Mouse (Mus musculus) kidney, adult 2 months (tissue): ENCODE measurements around the gene Acot8. TPM values are rescaled to one million over a fixed set of nuclear protein-coding genes. Genes with fewer than 3 reads are reported as not detected.

Experiments used
- DNase-seq: peaks from one replicate; pipeline ENCODE4 v3.0.0; 2021
- H3K27ac ChIP-seq: fragments of 200-500 bp; 2 replicates; pipeline ENCODE4 v1.5.1; 2012; ENCODE audit warnings: low read depth, low read length, control low read depth, inconsistent platforms; ENCODE audit not compliant: insufficient read depth
- H3K27me3 ChIP-seq: fragments of 200-500 bp; replicated peaks from 2 replicates; pipeline ENCODE4 v1.6.1; 2012; ENCODE audit warnings: mild to moderate bottlenecking, moderate library complexity, low read length, inconsistent platforms; ENCODE audit not compliant: control insufficient read depth, insufficient read depth
- H3K36me3 ChIP-seq: fragments of 200-500 bp; 2 replicates; pipeline ENCODE4 v1.6.1; 2012; ENCODE audit warnings: mild to moderate bottlenecking, moderate library complexity, low read length, inconsistent platforms; ENCODE audit not compliant: control insufficient read depth, insufficient read depth
- H3K4me1 ChIP-seq: fragments of 200-500 bp; 2 replicates; pipeline ENCODE4 v1.6.1; 2011; ENCODE audit warnings: low read length; ENCODE audit not compliant: control insufficient read depth, insufficient read depth
- H3K4me3 ChIP-seq: fragments of 200-500 bp; 2 replicates; pipeline ENCODE4 v1.5.1; 2011; ENCODE audit warnings: mild to moderate bottlenecking, low read depth, low read length, control low read depth; ENCODE audit not compliant: insufficient read depth
- CTCF ChIP-seq: fragments of 200-500 bp; conservative IDR thresholded peaks from 2 replicates; pipeline ENCODE4 v1.5.1; 2011; ENCODE audit warnings: low read depth, mild to moderate bottlenecking, control low read depth, low read length, moderate library complexity, mixed read lengths; ENCODE audit not compliant: insufficient read depth, insufficient read length
- POLR2A ChIP-seq: fragments of 200-500 bp; IDR thresholded peaks from one replicate; pipeline ENCODE4 v1.6.1; 2011; ENCODE audit warnings: low read depth, low read length, control low read depth
- WGBS: fragments of 180-500 bp; shearing (Covaris S2); methylation state at CpG from one replicate; pipeline ENCODE4 v1.1.7; 2018; 5-methylcytosine and 5-hydroxymethylcytosine counted together
- polyA plus RNA-seq: library from polyadenylated mRNA; depleted of rRNA; stranded (reverse); fragments of >200 nt; gene quantifications from 2 replicates; pipeline ENCODE4 v1.2.3, GENCODE M21; 2012

Acot8 gene
- polyA plus RNA-seq, 1 experiment: 68.4 TPM

- Histone ChIP-seq H3K4me1 (no peaks in the 10 kb centered on the region), H3K27me3 (no peaks in the 10 kb centered on the region), H3K36me3 (no peaks in the 10 kb centered on the region), H3K27ac (no peak overlapping the region), H3K4me3 (no peak overlapping the region)
- TF ChIP-seq CTCF (no peak), POLR2A (no peak)
- no peak for DNase-seq
- WGBS: 86% methylated on average over 6 of the region's 6 CpGs
Observed at GRCm38 (mm10) chr2:164776130-164776529, 28.6 kb downstream of the Acot8 start.

DNA sequence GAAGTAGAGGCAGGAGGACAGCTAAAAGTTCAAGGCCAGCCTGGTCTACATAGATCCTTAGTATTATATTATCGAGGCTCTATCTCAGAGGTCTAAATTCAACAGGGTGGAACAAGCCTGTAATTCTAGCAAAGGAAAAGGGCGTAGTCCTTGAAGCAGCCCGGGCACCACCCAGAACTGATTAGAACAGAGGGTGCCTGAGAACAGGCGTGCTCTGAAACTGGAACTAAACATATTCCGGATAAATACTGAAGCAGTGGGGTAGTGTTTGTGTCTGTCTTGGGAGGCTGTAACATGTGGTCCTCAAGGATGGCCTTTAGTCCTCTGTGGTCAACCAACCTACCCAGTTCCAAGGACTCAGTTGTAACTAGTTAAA, 30.7 kb downstream of the Acot8 start:
- H3K27ac ChIP-seq: no peak overlapping the region
- no peak for TF ChIP-seq CTCF
- no peak for TF ChIP-seq POLR2A
- no peak overlapping the region for H3K4me3 ChIP-seq
- H3K36me3 ChIP-seq: no peaks in the 10 kb centered on the region
- no peak for DNase-seq
- WGBS: 67% methylated on average over 5 of the region's 5 CpGs
- peaks cover 3% of the 10 kb centered on the region; the same call in 1 of the 2 replicates for H3K4me1 ChIP-seq
- no peaks in the 10 kb centered on the region for H3K27me3 ChIP-seq

GRCm38 (mm10) chr2:164773229-164773988, 31.3 kb downstream of the Acot8 start:
- Histone ChIP-seq H3K27me3 (no peaks in the 10 kb centered on the region), H3K4me3 (no peak overlapping the region), H3K4me1 (peaks cover 3% of the 10 kb centered on the region; the same call in 1 of the 2 replicates), H3K36me3 (no peaks in the 10 kb centered on the region), H3K27ac (no peak overlapping the region)
- TF ChIP-seq CTCF (no peak), POLR2A (no peak)
- DNase-seq: no peak
- WGBS: 84% methylated on average over 14 of the region's 14 CpGs

- peaks cover 3% of the 10 kb centered on the region; the same call in 1 of the 2 replicates for H3K4me1 ChIP-seq
- no peaks in the 10 kb centered on the region for H3K27me3 ChIP-seq
- TF ChIP-seq CTCF (no peak), POLR2A (no peak)
- 68% methylated on average over 8 of the region's 8 CpGs for WGBS
- no peak for DNase-seq
- no peaks in the 10 kb centered on the region for H3K36me3 ChIP-seq
- H3K27ac ChIP-seq: no peak overlapping the region
- no peak overlapping the region for H3K4me3 ChIP-seq
Observed at GRCm38 (mm10) chr2:164771123-164771522, 33.6 kb downstream of the Acot8 start.

DNA sequence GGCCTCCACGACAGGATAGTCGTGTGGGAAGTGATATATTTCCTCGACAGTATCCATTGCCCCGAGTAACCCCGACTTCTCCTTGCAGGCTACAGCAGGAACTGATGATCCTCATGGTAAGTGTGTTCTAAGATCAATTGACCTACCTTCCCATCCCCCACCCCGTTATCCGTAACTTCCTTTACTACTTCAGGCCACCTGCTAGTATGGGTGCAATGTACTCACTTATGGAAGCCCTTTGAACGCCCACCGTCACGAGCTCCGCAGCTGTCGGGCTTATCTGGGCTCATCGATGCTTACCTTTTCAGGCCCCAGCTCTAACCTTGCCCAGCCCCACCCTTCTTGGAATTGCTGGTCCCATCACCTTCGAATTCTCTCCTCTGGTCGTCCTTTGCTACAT, 34.4 kb downstream of the Acot8 start:
- no peak for DNase-seq
- Histone ChIP-seq H3K4me1 (peaks cover 3% of the 10 kb centered on the region; the same call in 1 of the 2 replicates), H3K27ac (no peak overlapping the region), H3K4me3 (no peak overlapping the region), H3K36me3 (no peaks in the 10 kb centered on the region; the same call in 1 of the 2 replicates), H3K27me3 (no peaks in the 10 kb centered on the region)
- 2% methylated on average over 15 of the region's 15 CpGs for WGBS
- TF ChIP-seq POLR2A (no peak), CTCF (no peak)

- Histone ChIP-seq H3K27ac (no peak within 1 kb of the TSS; the same call in 1 of the 2 replicates), H3K4me3 (peak within 1 kb of the TSS; percentile 55), H3K4me1 (peaks cover 3% of the 10 kb centered on the region; the same call in 1 of the 2 replicates), H3K36me3 (no peaks in the 10 kb centered on the region; the same call in 1 of the 2 replicates), H3K27me3 (no peaks in the 10 kb centered on the region)
- 1% methylated on average over 53 of the region's 53 CpGs for WGBS
- no peak for TF ChIP-seq POLR2A
- peak; percentile 32; the same call in 1 of the 2 replicates for TF ChIP-seq CTCF
- DNase-seq: peak; percentile 100
Observed at GRCm38 (mm10) chr2:164769258-164770037, 35.2 kb downstream of the Acot8 start, which contains the start of gene Ube2c. TSS of gene Ube2c (plus strand) at chr2:164769898.
